In genomic region chr2:122298596-122299490, GRCm38 (mm10) we compare ENCODE assay signal across 9 mouse cellular contexts. TPM values are rescaled to one million over a fixed set of nuclear protein-coding genes. Genes with fewer than 3 reads are reported as not detected.
DNase-seq lines count a peak whose midpoint lies in the region; ATAC-seq lines count a peak whose summit lies in the region.
"Had no signal": no experiment of that assay in that cellular context is flagged by ENCODE, and none has a peak within 500 bp of the region (broad histone marks: within the 10 kb centered on the region; RNA-seq: fewer than 3 reads in every experiment).

Duoxa2 (plus strand) TSS chr2:122298900.

- no peaks in the 10 kb centered on the region for H3K9me3 ChIP-seq in heart, embryonic 16.5 days (replicated peaks; ENCODE audit: control insufficient read depth, low read length)
- H3K9me3 ChIP-seq in midbrain, embryonic 15.5 days, result no peaks in the 10 kb centered on the region

- H3K4me2 ChIP-seq in heart, embryonic 16.5 days (ENCODE audit: low read depth, low read length), result peak within 1 kb of the TSS; percentile 59
- H3K4me2 ChIP-seq in midbrain, embryonic 15.5 days, result peak within 1 kb of the TSS; percentile 46

- peak within 1 kb of the TSS; percentile 45 for H3K4me3 ChIP-seq in heart, embryonic 16.5 days (ENCODE audit: low read length)
- peak within 1 kb of the TSS; percentile 26 for H3K4me3 ChIP-seq in midbrain, embryonic 15.5 days

- H3K9ac ChIP-seq in heart, embryonic 16.5 days (ENCODE audit: low read length), result no peak within 1 kb of the TSS
- H3K9ac ChIP-seq in midbrain, embryonic 15.5 days, result no peak within 1 kb of the TSS

- peaks cover 25% of the 10 kb centered on the region for H3K4me1 ChIP-seq in heart, embryonic 16.5 days (ENCODE audit: control insufficient read depth, insufficient read depth, low read length)
- H3K4me1 ChIP-seq in midbrain, embryonic 15.5 days, result peaks cover 44% of the 10 kb centered on the region

- H3K27ac ChIP-seq in heart, embryonic 16.5 days (ENCODE audit: low read length), result no peak within 1 kb of the TSS
- H3K27ac ChIP-seq in midbrain, embryonic 15.5 days, result no peak within 1 kb of the TSS

- peaks cover 88% of the 10 kb centered on the region for H3K27me3 ChIP-seq in heart, embryonic 16.5 days (ENCODE audit: control insufficient read depth, insufficient read depth, low read length)
- H3K27me3 ChIP-seq in midbrain, embryonic 15.5 days (replicated peaks), result peaks cover 90% of the 10 kb centered on the region

- 1% methylated on average over 43 of the region's 43 CpGs for WGBS in heart, embryonic 16.5 days
- under 1% methylated on average over 43 of the region's 43 CpGs for WGBS in midbrain, embryonic 15.5 days

- H3K36me3 ChIP-seq in heart, embryonic 16.5 days (ENCODE audit: control insufficient read depth, insufficient read depth), result no peaks in the 10 kb centered on the region
- H3K36me3 ChIP-seq in midbrain, embryonic 15.5 days (replicated peaks), result no peaks in the 10 kb centered on the region

- peak; percentile 64 for DNase-seq in CD4-positive helper T cell, adult 2 months (ENCODE audit: low read depth, low spot score)
- DNase-seq in ZHBTc4 (ENCODE audit: low read depth, low spot score), result peak; percentile 76
- DNase-seq in kidney, postnatal 25 days, result peak; percentile 17 to 54
- DNase-seq in thymus, postnatal 36 days, result peak; percentile 36 to 51
- DNase-seq in gastrocnemius, adult 18-20 months (ENCODE audit: low spot score), result no peak

- ATAC-seq in heart, embryonic 16.5 days (replicated peaks; ENCODE audit: extremely low read depth, insufficient read depth, low FRiP score), result no peak
- ATAC-seq in midbrain, embryonic 15.5 days (replicated peaks), result no peak
- ATAC-seq in frontal cortex, adult (ENCODE audit: low TSS enrichment), result no peak

RNA-seq across cellular contexts. Expression of gene Duoxa2, which starts in this region (rescaled TPM):
- polyA plus RNA-seq in heart, embryonic 16.5 days (2015; fragmentation: Nextera tagmentation; extraction: Ambion mirVana), result not detected in 2 replicates
- 0.17 and 0.20 TPM in 2 replicates for polyA plus RNA-seq in midbrain, embryonic 15.5 days (2015; fragmentation: Nextera tagmentation; extraction: Ambion mirVana)
- total RNA-seq in gastrocnemius, adult 18-20 months (2021), result not detected
- polyA plus RNA-seq: spleen, adult 2 months had no signal
